Mouse (Mus musculus) brown adipose tissue, adult 24 weeks (tissue): ENCODE data around the gene Aamp. TPM values are rescaled to one million over a fixed set of nuclear protein-coding genes. Genes with fewer than 3 reads are reported as not detected.
"Not testable (repeated sequence)": the region's sequence is repeated elsewhere in the genome, so short reads cannot be mapped to it uniquely, and the experiment has no call there.

ENCODE experiments used
- H3K27ac ChIP-seq: fragments of 200-500 bp; replicated peaks from 2 replicates; pipeline ENCODE4 v1.5.1; 2012; ENCODE audit warnings: low read depth, mild to moderate bottlenecking, low read length
- H3K4me1 ChIP-seq: fragments of 200-500 bp; 2 replicates; pipeline ENCODE4 v1.6.1; 2012; ENCODE audit warnings: low read length, mixed read lengths; ENCODE audit not compliant: control insufficient read depth, insufficient read depth, insufficient read length
- H3K4me3 ChIP-seq: fragments of 200-500 bp; 2 replicates; pipeline ENCODE4 v1.5.1; 2012; ENCODE audit warnings: low read depth, mild to moderate bottlenecking, low read length, moderate library complexity; ENCODE audit not compliant: insufficient read depth
- polyA plus RNA-seq: library from polyadenylated mRNA; stranded (reverse); fragments of >200 nt; gene quantifications from 2 replicates; pipeline ENCODE4 v1.2.4, GENCODE M21; 2012; ENCODE audit not compliant: missing spikeins, insufficient read depth, insufficient read length

Gene Aamp
- polyA plus RNA-seq, 1 experiment = 66.7 TPM

DNA sequence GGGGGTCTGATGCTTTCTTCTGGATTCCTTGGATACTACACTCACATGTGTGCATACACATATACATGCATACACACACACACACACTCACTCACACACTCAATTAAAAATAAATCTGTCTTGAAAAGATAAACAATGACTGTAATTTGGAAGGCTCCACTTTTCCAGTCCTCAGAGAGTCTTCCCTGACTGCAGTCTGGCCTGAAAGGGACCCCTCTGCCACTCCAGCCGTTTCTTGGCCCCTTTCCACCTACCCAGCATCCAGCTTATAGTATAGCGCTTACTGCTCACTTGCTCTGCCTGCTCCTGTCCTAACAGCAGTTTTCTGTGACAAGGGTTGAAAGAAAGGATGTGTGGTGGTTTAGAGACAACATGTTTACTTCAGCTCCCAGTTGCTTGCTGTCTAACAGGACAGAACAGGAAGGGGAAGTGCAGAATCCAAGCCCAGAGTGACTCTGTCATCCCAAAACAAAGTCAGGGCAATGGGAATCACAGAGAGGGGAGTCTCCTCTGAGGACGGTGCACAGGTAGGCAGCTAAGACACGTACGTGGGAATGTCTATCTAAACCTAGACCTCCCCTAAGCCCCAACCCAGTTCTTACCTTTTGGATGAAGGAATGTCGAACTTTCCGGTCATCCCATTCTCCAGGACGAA, 8.9 kb upstream of the Aamp start:
- H3K4me3 ChIP-seq = no peak overlapping the region
- peaks cover 56% of the 10 kb centered on the region for H3K4me1 ChIP-seq
- peak overlapping the region; percentile 46 for H3K27ac ChIP-seq

DNA sequence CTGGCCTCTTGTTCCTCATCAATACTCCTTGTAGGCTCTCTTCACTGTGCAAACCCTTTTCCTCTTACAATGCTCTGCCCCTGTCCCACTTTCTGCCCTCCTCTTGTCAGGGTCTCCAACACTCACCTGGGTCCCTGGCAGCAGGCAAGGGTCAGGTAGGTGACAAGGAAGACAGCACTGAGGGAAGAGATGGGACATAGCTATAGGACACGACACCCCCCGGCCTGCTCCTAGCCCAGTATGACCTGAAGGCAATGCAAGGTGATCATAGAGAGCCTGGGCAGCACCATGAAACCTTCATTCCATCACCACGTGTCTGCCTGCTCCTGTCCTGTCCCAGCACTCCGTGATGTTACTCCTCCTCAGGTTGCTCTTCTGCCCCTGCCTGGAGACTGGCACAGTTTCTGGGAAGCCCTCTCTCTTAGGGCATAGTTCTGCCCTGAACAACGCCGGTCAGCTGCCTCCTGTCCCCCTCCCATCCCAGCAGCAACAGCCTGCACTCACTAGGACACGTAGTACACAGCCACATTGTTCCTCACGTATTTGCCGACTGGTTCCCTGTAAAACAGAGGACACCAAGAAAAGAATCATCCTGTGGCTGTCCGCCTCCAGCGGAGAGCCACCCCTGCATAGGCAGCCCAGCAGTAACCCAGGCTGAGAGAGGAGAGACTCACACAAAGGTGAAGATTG, 7.9 kb upstream of the Aamp start:
- Histone ChIP-seq H3K27ac (no peak overlapping the region), H3K4me3 (no peak overlapping the region), H3K4me1 (peaks cover 46% of the 10 kb centered on the region)

DNA sequence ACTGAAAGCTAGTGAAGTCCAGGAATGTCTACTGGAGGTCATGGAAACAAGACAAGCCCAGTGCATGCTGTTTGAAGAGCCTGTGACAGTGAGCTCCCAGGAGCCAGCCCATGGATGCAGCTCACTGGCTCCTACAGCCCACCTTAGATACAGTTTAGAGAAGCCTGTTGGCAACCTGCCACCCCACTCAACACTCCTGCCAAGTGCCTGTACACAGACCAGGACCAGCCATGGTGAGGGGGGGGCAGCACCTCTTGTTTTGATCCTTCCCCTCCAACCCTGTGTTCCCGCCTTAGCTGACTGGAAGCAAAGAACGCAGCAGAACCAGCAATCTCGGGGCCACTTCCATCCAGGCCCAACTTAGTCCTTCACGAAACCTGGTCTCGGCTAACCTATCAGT, 5.6 kb upstream of the Aamp start:
- H3K4me3 ChIP-seq = no peak overlapping the region
- H3K4me1 ChIP-seq = peaks cover 25% of the 10 kb centered on the region
- peak overlapping the region; percentile 44; the same call in 1 of the 2 replicates for H3K27ac ChIP-seq

DNA sequence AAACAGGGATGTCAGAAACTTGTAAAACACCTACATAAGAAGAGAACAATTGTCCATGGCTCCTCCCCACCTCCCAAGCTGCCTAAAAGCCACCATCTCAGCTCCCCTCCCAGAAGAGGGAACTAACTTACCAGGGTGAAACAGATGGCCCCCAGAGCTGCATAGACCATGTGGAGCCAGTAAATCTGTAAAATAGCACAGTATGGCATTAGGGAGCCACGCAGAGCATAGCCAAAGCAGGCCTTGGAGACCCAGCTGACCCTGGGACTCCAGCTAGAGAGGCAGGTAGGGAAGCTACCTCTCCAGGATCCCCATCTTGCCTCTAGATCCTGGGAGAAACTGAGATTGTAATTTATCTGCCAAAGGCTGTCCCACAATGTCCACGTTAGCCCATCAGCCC, 5.2 kb upstream of the Aamp start:
- peaks cover 21% of the 10 kb centered on the region for H3K4me1 ChIP-seq
- no peak overlapping the region for H3K4me3 ChIP-seq
- H3K27ac ChIP-seq = peak overlapping the region; percentile 44

- H3K4me1 ChIP-seq = peaks cover 19% of the 10 kb centered on the region
- H3K27ac ChIP-seq = peak overlapping the region; percentile 44
- H3K4me3 ChIP-seq = no peak overlapping the region
Measured at GRCm38 (mm10) chr1:74289248-74289647, 4.7 kb upstream of the Aamp start.

- Histone ChIP-seq H3K4me3 (no peak overlapping the region), H3K4me1 (peaks cover 13% of the 10 kb centered on the region; the same call in 1 of the 2 replicates), H3K27ac (no peak overlapping the region; the same call in 1 of the 2 replicates)
Measured at GRCm38 (mm10) chr1:74288327-74288726, 3.8 kb upstream of the Aamp start.

GRCm38 (mm10) chr1:74286869-74287607, 2.5 kb upstream of the Aamp start:
- H3K4me1 ChIP-seq = peaks cover 13% of the 10 kb centered on the region; the same call in 1 of the 2 replicates
- H3K4me3 ChIP-seq = not testable (repeated sequence)
- 0 out of 2 replicates have a peak overlapping the region, but pooled peaks have one; percentile 0 for H3K27ac ChIP-seq

DNA sequence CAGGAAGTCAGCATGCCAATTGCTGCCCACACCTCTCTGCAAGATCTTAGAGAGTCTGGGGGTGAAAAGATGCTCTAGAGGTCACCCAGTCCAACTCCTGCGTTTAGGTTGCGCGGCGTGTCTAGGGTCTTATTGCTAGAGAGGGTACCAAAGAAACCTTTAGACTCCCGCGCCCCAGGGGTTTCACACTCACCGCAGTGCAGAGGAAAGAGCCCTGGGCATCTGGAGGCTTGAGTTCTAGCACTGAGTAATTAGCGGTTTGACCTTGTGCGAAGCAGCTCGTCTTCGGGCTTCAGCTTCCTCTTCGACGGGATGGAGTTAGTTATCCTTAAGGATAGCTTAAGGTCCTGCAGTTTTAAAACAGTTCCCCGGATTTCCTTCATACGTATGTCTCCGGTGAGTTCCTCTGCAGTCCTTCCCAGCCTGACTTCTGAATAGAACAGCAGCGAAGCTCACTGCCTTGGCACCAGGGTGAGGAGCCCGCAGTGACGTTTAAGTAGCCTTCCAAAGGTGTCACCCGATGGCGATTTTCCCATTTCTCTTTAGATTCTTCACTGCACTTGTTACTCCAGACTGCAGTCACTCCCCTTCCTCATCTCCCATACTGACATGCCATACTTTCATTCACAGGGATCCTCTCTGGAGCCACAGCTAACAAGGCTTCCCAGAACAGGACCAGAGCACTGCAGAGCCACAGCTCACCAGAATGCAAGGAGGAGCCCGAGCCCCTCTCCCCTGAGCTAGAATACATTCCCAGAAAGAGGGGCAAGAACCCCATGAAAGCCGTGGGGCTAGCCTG, 873 bp upstream of the Aamp start:
- H3K4me3 ChIP-seq = peak overlapping the region; percentile 78
- H3K27ac ChIP-seq = peak overlapping the region; percentile 18; the same call in 1 of the 2 replicates
- peaks cover 8% of the 10 kb centered on the region; the same call in 1 of the 2 replicates for H3K4me1 ChIP-seq

- peak overlapping the region; percentile 75 for H3K4me3 ChIP-seq
- no peaks in the 10 kb centered on the region; the same call in 1 of the 2 replicates for H3K4me1 ChIP-seq
- H3K27ac ChIP-seq = no peak overlapping the region; the same call in 1 of the 2 replicates
Measured at GRCm38 (mm10) chr1:74283686-74284463, 663 bp downstream of the Aamp start.

- Histone ChIP-seq H3K27ac (no peak overlapping the region), H3K4me3 (no peak overlapping the region), H3K4me1 (no peaks in the 10 kb centered on the region; the same call in 1 of the 2 replicates)
Measured at GRCm38 (mm10) chr1:74282896-74283625, 1.5 kb downstream of the Aamp start.

DNA sequence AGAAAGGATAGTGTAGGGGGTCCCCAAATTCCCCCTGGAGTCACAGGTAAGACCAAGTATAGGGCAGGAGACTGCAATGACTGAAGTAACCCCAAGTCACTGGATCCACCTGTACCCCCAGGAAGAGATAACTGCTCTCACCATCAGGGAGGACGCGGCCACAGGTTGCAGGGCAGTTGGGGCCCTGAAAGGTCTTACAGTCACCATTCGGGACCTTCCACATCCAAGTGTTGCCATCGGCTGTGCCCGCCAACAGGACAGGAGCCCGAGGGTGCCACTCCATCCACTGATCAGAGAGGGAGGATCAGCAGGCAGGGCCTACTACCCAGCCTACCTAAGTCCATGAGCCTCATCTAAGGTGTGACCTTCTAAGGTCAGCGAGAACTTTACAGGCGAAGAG, 2.7 kb downstream of the Aamp start:
- no peak overlapping the region for H3K4me3 ChIP-seq
- no peaks in the 10 kb centered on the region; the same call in 1 of the 2 replicates for H3K4me1 ChIP-seq
- H3K27ac ChIP-seq = no peak overlapping the region

DNA sequence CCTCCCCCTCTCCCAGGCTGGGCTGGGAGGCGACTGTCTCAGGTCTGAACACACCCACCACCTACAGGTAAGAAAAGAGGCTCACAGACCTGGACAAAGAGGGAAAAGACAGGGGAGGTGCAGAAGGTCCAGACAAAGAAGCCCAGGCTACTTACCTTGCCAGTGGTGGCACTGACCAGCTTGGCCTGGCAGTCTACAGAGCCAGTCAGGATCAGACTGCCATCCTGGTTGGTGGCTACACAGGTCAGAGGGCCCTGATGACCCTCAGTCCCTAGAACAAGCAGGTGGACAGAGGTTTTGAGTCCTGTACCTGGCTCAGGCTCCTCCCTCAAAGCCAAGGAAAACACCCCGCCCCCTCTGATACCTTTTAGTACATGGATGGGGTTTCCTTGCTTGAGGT, 3.2 kb downstream of the Aamp start:
- Histone ChIP-seq H3K27ac (no peak overlapping the region), H3K4me1 (no peaks in the 10 kb centered on the region; the same call in 1 of the 2 replicates), H3K4me3 (no peak overlapping the region)

DNA sequence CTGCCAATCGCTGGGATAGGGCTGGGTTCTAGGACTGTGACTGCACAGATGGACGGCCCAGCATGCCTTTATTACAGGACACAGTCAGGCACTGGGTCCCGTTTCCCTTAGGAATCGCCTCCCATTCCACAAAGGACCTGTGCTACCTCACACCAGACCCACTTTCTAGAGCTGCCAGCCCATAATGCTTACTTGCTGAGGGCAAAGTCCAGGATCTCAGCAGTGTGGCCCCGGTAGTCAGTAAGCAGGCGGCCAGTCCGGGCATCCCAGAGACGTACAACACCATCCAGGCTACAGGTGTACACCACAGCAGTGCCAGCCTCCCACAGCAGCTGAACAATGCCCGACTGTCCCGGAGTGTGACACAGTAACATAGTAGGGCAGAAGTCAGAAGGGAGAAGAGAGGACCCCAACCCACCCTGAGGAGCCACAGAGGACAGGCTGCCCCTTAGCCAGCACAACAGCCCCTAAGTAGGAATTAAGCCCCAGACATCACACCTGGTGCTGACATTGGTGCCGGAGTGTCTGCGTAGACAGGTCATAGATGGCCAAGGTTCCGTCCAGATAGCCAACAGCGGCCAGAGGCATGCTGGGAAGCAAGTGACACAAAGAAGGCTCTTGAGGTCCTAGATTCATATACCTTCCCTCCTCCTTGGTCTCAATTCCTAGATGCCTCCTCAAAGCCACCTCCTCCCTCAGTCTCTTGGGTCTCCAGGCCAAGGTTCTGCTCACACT, 3.8 kb downstream of the Aamp start:
- no peaks in the 10 kb centered on the region for H3K4me1 ChIP-seq
- H3K4me3 ChIP-seq = no peak overlapping the region
- H3K27ac ChIP-seq = no peak overlapping the region
